Mouse (Mus musculus) lung, postnatal 0 days (tissue): Measurements from ENCODE around the gene Uroc1.

Source experiments
- CTCF ChIP-seq: IDR thresholded peaks from 2 replicates; pipeline ENCODE4 v1.5.1; 2016; ENCODE audit warnings: antibody characterized with exemption, mild to moderate bottlenecking
- EP300 ChIP-seq: IDR thresholded peaks from 2 replicates; pipeline ENCODE4 v1.6.1; 2016; ENCODE audit warnings: antibody characterized with exemption, mild to moderate bottlenecking, control low read depth

GRCm38 (mm10) chr6:90390629-90391028, 57.5 kb downstream of the Uroc1 start:
- TF ChIP-seq CTCF (no peak), EP300 (no peak)
